Mouse (Mus musculus) midbrain, embryonic 15.5 days (tissue): ENCODE measurements at regions not wholly inside any gene's neighbourhood (a gene's known extent, or its start where the extent isn't known, plus 50 kb on each side); places are given as distances from the start of the nearest gene placed in this dataset.

Experiments used
- ATAC-seq: fragments of 200-750 bp; cut with Nextera tagmentation; replicated peaks from 2 replicates; pipeline ENCODE4 v1.8.0; 2017; ENCODE audit warnings: moderate TSS enrichment
- H3K27ac ChIP-seq: fragments of 300-500 bp; sonication (generic); 2 replicates; pipeline ENCODE4 v1.5.1; 2015; ENCODE audit warnings: mild to moderate bottlenecking, inconsistent platforms
- H3K27me3 ChIP-seq: fragments of 300-500 bp; sonication (generic); replicated peaks from 2 replicates; pipeline ENCODE4 v1.6.1; 2015; ENCODE audit warnings: inconsistent platforms
- H3K36me3 ChIP-seq: fragments of 300-500 bp; sonication (generic); replicated peaks from 2 replicates; pipeline ENCODE4 v1.6.1; 2015; ENCODE audit warnings: inconsistent platforms
- H3K4me1 ChIP-seq: fragments of 300-500 bp; sonication (generic); 2 replicates; pipeline ENCODE4 v1.6.1; 2015; ENCODE audit warnings: inconsistent platforms
- H3K4me2 ChIP-seq: fragments of 300-500 bp; sonication (generic); 2 replicates; pipeline ENCODE4 v1.6.1; 2015; ENCODE audit warnings: inconsistent platforms, mild to moderate bottlenecking, moderate library complexity
- H3K4me3 ChIP-seq: fragments of 300-500 bp; sonication (generic); 2 replicates; pipeline ENCODE4 v1.5.1; 2015; ENCODE audit warnings: mild to moderate bottlenecking, inconsistent platforms
- H3K9ac ChIP-seq: fragments of 300-500 bp; sonication (generic); 2 replicates; pipeline ENCODE4 v1.6.1; 2015; ENCODE audit warnings: mild to moderate bottlenecking, inconsistent platforms
- H3K9me3 ChIP-seq: fragments of 300-500 bp; sonication (generic); 2 replicates; pipeline ENCODE4 v1.6.1; 2016; ENCODE audit warnings: inconsistent platforms
- WGBS: fragments of 180-500 bp; shearing (Covaris S2); methylation state at CpG from one replicate; pipeline ENCODE4 v1.1.7; 2015; ENCODE audit warnings: mixed read lengths; 5-methylcytosine and 5-hydroxymethylcytosine counted together

DNA sequence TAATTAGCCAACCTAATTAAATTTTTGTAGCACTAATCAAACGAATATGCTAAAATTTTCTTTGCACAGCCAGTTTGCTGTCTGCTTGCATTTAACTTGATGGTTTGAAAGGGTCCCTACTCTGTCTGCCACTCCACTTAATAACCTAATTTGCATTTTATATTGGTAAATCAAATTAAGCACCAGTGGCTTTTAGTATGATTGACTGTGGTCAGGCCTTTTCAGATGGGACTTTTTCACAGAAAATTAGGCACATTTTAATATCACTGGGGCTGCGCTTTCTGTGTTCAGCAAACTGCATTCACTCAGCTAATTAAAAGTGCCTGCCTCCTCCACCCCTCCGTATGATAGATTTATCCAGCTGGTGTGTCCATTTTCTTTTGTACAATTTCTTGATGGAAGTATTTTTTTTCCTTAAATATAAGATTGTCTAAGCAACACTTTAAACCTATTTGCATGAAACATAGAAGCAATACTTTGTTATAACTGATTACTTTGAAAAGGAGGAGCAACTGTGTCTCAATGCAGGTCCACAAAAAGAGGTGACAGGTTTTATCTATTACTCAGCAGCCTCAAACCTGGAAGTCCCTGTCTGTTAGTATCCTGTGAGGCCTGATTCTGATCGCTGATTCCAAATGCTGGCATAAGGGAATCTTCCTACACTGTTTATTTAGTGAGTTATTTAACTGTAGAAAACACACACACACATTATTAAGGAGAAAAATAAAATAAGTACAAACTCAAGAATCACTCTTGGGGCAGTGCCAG is 221.8 kb downstream of the Isl1 start:
- H3K27me3 ChIP-seq: no peaks in the 10 kb centered on the region
- 53% methylated on average over 4 of the region's 4 CpGs for WGBS
- H3K36me3 ChIP-seq: no peaks in the 10 kb centered on the region
- peak; percentile 91 for ATAC-seq
- no peak overlapping the region for H3K27ac ChIP-seq
- no peaks in the 10 kb centered on the region for H3K9me3 ChIP-seq
- H3K4me1 ChIP-seq: no peaks in the 10 kb centered on the region
- H3K9ac ChIP-seq: no peak overlapping the region
- no peak overlapping the region for H3K4me3 ChIP-seq
- H3K4me2 ChIP-seq: no peak overlapping the region

DNA sequence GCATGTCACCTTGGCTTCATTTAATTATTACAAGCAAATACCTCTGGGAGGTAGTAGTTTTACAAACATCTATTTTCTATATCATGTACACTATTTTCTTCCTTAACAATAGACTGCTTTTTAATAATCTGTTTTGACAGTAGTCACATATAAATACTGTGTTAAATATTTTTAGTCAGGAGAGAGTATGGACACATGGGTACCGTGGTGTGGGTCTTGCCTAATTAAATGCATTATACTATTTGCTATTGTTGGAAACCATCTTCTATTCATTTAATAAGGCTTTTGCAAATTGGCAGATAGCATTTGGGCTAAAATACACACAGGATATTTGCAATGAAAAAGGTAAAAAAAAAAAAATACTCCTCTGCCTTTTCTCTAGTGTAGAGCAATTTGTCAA is 222.3 kb downstream of the Isl1 start:
- Histone ChIP-seq H3K27me3 (no peaks in the 10 kb centered on the region), H3K4me2 (no peak overlapping the region), H3K4me3 (no peak overlapping the region), H3K4me1 (no peaks in the 10 kb centered on the region), H3K36me3 (no peaks in the 10 kb centered on the region), H3K27ac (no peak overlapping the region), H3K9me3 (no peaks in the 10 kb centered on the region), H3K9ac (no peak overlapping the region)
- 48% methylated on average over 1 of the region's 1 CpGs for WGBS
- ATAC-seq: no peak

GRCm38 (mm10) chr13:116056976-116057647 is 252.4 kb downstream of the Isl1 start:
- Histone ChIP-seq H3K4me1 (no peaks in the 10 kb centered on the region), H3K9me3 (no peaks in the 10 kb centered on the region), H3K4me3 (no peak overlapping the region), H3K27me3 (no peaks in the 10 kb centered on the region), H3K36me3 (no peaks in the 10 kb centered on the region), H3K4me2 (no peak overlapping the region), H3K27ac (no peak overlapping the region), H3K9ac (no peak overlapping the region)
- no peak for ATAC-seq
- 49% methylated on average over 5 of the region's 5 CpGs for WGBS

GRCm38 (mm10) chr13:116056112-116056652 is 253.3 kb downstream of the Isl1 start:
- no peak for ATAC-seq
- WGBS: 67% methylated on average over 3 of the region's 3 CpGs
- Histone ChIP-seq H3K27me3 (no peaks in the 10 kb centered on the region), H3K4me3 (no peak overlapping the region), H3K4me1 (no peaks in the 10 kb centered on the region), H3K27ac (no peak overlapping the region), H3K4me2 (no peak overlapping the region), H3K9ac (no peak overlapping the region), H3K9me3 (no peaks in the 10 kb centered on the region), H3K36me3 (no peaks in the 10 kb centered on the region)

DNA sequence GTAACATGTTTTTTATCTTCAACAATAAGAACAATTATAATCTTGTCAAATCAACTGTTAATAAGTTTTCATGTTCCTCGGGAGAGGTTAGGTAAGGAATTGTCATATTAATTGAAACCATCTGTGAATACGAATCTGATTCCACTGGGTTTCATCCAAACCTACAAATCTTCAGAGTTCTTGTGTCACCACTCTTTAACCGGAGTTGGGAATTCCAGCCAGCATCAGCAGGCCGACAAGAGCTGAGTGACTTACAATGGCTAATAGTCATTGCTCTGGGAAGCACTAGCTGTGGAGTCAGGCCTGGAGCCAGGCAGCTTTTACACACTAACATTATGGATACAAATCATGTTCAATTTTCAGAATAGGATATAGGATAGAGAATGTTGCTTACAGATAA is 273.3 kb downstream of the Isl1 start:
- ATAC-seq: no peak
- Histone ChIP-seq H3K9ac (no peak overlapping the region), H3K27ac (no peak overlapping the region), H3K9me3 (no peaks in the 10 kb centered on the region), H3K4me1 (no peaks in the 10 kb centered on the region), H3K36me3 (no peaks in the 10 kb centered on the region), H3K4me3 (no peak overlapping the region), H3K27me3 (no peaks in the 10 kb centered on the region), H3K4me2 (no peak overlapping the region)
- WGBS: 79% methylated on average over 4 of the region's 4 CpGs

- H3K4me2 ChIP-seq: no peak overlapping the region
- H3K4me1 ChIP-seq: no peaks in the 10 kb centered on the region
- no peaks in the 10 kb centered on the region for H3K36me3 ChIP-seq
- H3K27me3 ChIP-seq: no peaks in the 10 kb centered on the region
- no peak overlapping the region for H3K27ac ChIP-seq
- H3K9ac ChIP-seq: no peak overlapping the region
- no peak overlapping the region for H3K4me3 ChIP-seq
- no peaks in the 10 kb centered on the region for H3K9me3 ChIP-seq
- 75% methylated on average over 2 of the region's 2 CpGs for WGBS
- ATAC-seq: no peak
Measured at GRCm38 (mm10) chr13:116030152-116030720, 279.3 kb downstream of the Isl1 start.

- 93% methylated on average over 2 of the region's 2 CpGs for WGBS
- Histone ChIP-seq H3K4me1 (no peaks in the 10 kb centered on the region), H3K27me3 (no peaks in the 10 kb centered on the region), H3K4me2 (no peak overlapping the region), H3K36me3 (no peaks in the 10 kb centered on the region), H3K4me3 (no peak overlapping the region), H3K9me3 (no peaks in the 10 kb centered on the region), H3K27ac (no peak overlapping the region), H3K9ac (no peak overlapping the region)
- no peak for ATAC-seq
Measured at GRCm38 (mm10) chr13:116028583-116028982, 280.9 kb downstream of the Isl1 start.

DNA sequence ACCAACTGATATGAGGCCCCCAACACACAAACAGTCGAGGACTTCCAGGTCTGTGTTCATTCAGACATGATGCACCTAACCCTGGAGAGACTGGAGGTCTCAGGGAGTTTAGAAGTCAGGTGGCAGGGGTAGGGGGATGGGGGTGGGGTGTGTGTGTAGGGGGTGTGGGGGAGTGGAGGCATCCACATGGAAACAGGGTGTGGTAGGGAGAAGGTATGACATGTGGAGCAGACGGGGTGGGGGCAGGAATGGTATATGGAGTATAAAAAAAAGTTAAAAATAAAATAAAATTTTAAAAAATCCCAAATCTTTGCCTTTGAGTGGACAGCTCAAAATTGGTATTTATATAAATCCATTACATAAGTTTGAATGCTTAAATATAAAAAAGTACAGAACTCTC is 282.3 kb downstream of the Isl1 start:
- Histone ChIP-seq H3K36me3 (no peaks in the 10 kb centered on the region), H3K4me3 (no peak overlapping the region), H3K4me1 (no peaks in the 10 kb centered on the region), H3K27me3 (no peaks in the 10 kb centered on the region), H3K4me2 (no peak overlapping the region), H3K9ac (no peak overlapping the region), H3K27ac (no peak overlapping the region), H3K9me3 (no peaks in the 10 kb centered on the region)
- no peak for ATAC-seq
- WGBS: 93% methylated on average over 2 of the region's 2 CpGs

DNA sequence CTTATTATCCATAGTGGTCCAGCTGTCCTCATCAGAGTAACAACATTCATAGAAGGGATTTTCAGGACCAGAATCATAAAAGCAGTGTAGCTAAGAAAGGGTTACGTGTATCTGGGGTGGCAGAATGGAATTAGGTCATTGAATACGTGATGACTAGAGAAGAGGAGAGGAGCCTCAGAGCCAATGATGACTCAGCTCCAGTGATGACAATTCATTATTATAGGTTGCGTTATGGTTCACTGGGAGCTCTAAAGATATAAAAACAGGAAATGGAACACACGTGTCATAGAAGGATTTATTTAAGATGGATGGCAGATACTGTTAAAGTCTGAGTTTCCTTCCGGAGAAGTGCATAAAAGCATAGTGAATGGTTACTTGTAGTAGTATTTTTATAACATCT is 291.6 kb downstream of the Isl1 start:
- H3K27ac ChIP-seq: no peak overlapping the region
- H3K36me3 ChIP-seq: no peaks in the 10 kb centered on the region
- H3K9me3 ChIP-seq: no peaks in the 10 kb centered on the region
- H3K4me2 ChIP-seq: no peak overlapping the region
- ATAC-seq: no peak
- no peak overlapping the region for H3K9ac ChIP-seq
- H3K27me3 ChIP-seq: no peaks in the 10 kb centered on the region
- no peak overlapping the region for H3K4me3 ChIP-seq
- WGBS: 77% methylated on average over 5 of the region's 5 CpGs
- H3K4me1 ChIP-seq: no peaks in the 10 kb centered on the region

GRCm38 (mm10) chr13:116003733-116004132 is 305.8 kb downstream of the Isl1 start:
- Histone ChIP-seq H3K27ac (no peak overlapping the region), H3K4me2 (no peak overlapping the region), H3K27me3 (no peaks in the 10 kb centered on the region), H3K4me3 (no peak overlapping the region), H3K36me3 (no peaks in the 10 kb centered on the region), H3K9me3 (no peaks in the 10 kb centered on the region), H3K4me1 (no peaks in the 10 kb centered on the region), H3K9ac (no peak overlapping the region)
- no peak for ATAC-seq
- WGBS: 75% methylated on average over 1 of the region's 1 CpGs

DNA sequence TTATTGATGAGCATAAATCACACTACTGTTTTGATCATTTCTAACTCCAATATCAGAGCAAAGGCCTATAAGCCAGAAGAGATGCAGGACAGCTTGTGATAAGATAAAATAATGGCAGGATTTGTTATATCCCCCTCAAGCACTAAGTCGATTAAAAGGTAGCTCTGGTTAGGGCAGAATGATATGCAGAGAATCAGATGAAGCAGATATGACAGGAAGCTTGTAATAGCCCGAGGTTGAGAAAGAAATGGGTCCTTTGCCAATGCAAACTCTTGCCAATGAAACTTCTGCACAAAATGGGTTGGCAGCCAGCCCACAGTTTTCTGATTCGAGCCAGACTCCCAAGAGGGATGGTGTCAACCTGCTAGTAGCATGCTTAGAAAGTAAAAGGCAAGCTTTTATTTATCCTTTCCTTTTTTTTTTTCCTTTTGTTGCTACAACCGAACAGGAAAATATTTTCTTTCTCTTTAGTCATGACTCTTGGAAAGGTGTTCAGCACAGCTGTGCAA is 307.0 kb downstream of the Isl1 start:
- no peak overlapping the region for H3K4me3 ChIP-seq
- no peaks in the 10 kb centered on the region for H3K36me3 ChIP-seq
- no peak overlapping the region for H3K9ac ChIP-seq
- no peak overlapping the region for H3K4me2 ChIP-seq
- no peaks in the 10 kb centered on the region for H3K9me3 ChIP-seq
- no peak overlapping the region for H3K27ac ChIP-seq
- ATAC-seq: no peak; the same call in 1 of the 2 replicates
- 44% methylated on average over 4 of the region's 4 CpGs for WGBS
- no peaks in the 10 kb centered on the region for H3K4me1 ChIP-seq
- no peaks in the 10 kb centered on the region for H3K27me3 ChIP-seq

GRCm38 (mm10) chr13:115990591-115990990 is 318.9 kb downstream of the Isl1 start:
- H3K4me3 ChIP-seq: no peak overlapping the region
- H3K27ac ChIP-seq: no peak overlapping the region
- H3K9ac ChIP-seq: no peak overlapping the region
- no peaks in the 10 kb centered on the region for H3K4me1 ChIP-seq
- H3K27me3 ChIP-seq: no peaks in the 10 kb centered on the region
- H3K4me2 ChIP-seq: no peak overlapping the region
- WGBS: 46% methylated on average over 3 of the region's 3 CpGs
- no peaks in the 10 kb centered on the region for H3K36me3 ChIP-seq
- no peaks in the 10 kb centered on the region for H3K9me3 ChIP-seq
- no peak for ATAC-seq
